Mouse (Mus musculus) layer of hippocampus, adult 9-10 months (tissue): ENCODE measurements around the gene Strn4.

Source experiments
- DNase-seq: peaks from one replicate; pipeline ENCODE4 v3.0.0; 2022; ENCODE audit warnings: low spot score

Gene Strn4

DNA sequence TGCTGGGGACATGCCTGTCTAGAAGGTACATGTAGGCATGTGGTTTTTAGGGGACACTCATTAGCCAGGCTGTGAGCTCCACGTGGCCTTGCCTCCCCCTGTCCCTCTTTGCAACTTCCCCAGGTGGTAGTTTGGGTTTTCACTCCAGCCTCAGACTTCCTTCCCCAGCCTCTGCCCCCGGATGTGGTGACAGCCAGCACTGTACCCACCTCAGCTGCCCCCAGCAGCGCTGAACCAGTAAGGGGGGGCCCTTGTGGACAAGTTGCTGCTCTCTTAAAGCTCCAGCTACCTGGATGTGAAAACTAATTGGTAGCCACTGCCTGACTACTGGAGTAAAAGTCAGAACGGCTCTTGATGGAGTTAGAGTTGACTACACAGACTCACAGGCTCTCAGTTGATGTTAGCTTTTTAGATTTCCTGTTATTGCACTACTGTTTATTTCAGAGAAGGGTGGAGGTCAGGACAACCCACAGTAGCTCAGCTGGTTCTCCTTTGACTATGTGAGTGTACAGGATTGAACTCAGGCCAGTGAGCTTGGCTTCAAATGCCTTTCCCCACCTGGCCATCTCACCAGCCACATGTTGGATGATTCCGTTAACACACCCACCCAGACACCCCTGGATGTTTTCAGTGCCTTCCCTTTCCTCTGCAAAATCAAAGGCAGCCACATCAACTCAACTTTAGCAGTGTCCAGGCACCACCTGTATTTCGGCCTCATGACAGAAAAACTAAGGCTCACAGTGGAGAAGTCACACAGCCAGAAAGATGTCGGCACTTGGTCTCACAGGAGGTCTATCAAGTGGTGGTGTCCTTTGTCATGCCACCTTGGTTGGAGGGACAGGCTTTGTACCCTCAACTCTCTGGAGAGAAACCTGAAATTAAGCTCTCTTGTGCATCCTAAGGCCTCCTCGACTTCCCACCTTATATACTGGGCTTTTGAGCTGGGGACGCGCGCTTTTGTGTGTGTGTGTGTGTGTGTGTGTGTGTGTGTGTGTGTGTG lies 26.2 kb downstream of the Strn4 start:
- DNase-seq, result no peak

DNA sequence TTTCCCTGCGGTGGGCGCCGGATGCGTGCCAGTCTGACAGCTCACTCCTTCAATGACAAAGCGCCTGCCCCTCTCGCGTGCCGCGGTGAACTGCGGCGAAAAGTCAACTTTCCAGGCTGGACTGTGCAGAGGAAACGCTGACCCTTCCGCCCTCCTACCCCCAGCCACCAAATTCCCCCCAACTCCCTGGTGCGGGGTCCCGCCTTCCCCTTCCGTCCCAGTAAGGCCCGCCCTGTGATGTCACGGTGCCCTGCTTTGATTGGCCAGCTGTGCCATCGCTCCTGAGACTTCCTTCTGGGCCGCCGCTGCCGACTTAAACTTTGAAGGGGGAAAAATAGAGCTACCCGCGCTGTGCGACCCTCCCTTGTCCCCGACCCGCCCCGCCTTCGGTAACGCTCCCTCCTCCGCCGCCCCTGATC lies 27.0 kb downstream of the Strn4 start, which contains the start of gene Prkd2:
Gene Prkd2, plus strand, starts transcription at position 258 of the 419 bp plus-strand sequence.
- DNase-seq, result peak; percentile 59

DNA sequence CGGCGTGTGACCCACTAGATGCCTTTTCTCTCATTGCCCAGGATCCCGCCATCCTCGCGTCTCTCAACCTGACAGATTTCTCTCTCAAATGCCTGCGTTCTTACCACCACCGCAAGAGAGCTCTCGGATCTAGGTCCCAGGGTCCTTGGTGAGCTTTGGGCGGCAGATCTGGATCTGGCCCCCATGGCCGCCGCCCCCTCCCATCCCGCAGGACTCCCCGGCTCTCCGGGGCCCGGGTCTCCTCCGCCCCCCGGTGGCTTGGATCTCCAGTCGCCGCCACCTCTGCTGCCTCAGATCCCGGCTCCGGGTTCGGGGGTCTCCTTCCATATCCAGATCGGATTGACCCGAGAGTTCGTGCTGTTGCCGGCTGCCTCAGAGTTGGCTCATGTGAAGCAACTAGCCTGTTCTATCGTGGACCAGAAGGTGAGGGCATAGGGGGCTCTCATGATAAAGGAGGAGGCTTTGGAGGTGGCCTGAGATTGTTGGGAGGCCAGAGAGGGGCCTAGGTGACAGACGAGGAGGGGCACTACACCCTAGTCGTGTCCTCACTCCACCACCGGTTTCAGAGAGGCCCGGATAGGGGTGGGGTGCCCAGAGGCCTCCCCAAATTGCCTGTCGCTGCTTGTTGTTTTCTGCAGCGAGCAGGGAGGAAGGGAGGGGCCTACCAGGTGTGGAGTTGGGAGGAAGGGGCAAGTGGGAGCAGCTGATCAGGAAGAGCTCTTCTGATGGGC lies 27.9 kb downstream of the Strn4 start:
- DNase-seq, result no peak

DNA sequence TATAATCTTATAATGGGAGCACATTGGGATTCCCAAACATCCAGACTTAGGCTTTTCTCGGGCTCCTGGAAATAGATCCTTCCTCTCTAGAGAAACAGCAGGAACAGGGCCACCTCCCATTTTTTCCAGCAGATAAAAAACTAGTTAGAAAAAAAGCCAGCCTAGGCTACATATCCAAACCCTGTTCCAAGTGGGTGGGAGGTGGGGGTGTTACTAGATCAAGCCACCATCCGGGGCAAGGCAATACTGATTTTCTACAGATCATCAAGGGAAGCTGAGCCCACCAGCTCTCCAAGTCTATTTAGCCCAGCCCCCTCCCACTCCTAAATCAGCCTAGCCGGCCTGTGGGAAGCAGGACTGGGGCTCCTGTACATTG lies 29.0 kb downstream of the Strn4 start:
- DNase-seq, result no peak

DNA sequence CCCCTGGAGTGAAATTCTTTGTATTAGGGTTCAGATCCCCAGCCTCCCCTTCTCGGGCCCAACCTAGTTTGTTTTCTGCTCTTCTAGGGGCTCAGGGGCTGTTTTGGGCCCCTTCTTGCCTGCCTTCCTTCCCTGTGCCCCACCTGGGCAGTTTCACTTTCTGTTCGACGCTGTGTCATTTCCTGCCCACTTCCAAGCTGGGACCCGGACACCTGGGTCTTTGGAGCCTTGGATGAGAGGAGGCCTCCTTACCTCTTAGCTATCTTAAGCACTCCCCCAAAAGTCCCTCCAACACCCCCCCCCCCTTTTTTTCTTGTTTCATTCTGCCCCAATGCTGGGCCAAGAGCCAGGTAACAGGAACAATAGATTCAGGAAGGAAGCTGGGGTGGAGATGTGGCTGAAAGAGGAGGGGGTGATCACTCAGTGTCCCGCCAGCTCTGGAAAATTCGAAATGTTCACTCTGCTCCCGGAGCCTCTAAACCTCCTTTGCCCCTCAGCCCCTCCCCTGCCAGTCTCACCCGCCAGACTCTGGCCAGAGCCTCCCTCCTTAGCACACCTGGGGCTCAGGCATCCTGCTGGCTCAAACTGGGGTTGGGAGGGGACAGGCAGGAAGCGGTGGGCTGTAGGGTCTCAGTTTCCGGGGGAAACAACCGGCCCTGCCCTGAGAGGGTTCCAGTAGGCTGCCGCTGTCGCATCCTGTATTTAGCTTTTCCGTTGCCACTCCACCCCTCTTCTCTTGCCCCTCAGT lies 29.6 kb downstream of the Strn4 start:
- no peak for DNase-seq

DNA sequence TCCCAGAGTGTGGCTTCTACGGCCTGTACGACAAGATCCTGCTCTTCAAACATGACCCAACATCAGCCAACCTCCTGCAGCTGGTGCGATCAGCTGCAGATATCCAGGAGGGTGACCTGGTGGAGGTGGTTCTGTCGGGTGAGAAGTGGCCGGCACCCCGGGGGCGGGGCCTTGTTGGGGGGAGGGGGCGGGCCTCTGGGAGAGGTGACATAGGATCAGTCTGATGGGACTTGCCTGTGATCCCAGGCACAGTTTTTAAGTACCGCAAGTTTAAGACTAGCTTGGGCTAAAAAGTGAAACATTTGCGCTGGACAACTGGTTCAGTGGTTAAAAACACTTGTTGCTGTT lies 30.1 kb downstream of the Strn4 start:
- no peak for DNase-seq

DNA sequence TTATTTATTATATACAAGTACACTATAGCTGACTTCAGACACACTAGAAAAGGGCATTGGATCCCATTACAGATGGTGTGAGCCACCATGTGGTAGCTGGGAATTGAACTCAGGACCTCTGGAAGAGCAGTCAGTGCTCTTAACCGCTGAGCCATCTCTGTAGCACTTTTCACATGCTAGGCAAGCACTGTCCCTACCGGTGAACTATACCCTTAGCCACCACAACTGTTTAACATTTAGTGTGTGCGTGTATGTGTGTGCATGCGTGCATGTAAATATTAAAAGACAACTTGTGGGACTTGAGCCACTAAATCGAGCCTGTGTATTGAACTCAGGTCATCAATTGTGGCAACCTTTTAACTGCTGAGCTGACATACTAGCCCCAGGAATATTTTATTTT lies 31.1 kb downstream of the Strn4 start:
- no peak for DNase-seq

DNA sequence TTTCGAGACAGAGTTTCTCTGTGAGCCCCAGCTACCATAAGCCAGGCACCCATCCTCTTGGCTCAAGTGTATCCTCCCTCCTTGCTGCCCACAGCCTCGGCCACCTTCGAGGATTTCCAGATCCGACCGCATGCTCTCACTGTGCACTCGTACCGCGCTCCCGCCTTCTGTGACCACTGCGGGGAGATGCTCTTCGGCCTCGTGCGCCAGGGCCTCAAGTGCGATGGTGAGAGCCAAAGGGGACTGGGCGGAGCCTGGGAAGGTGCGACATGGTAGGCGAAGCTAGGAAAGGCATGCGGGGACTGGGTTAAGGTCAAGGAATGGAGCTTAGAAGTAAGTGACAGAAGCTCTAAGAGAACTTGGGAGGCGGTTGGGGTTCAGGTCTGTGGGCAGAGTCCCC lies 31.8 kb downstream of the Strn4 start:
- no peak for DNase-seq

DNA sequence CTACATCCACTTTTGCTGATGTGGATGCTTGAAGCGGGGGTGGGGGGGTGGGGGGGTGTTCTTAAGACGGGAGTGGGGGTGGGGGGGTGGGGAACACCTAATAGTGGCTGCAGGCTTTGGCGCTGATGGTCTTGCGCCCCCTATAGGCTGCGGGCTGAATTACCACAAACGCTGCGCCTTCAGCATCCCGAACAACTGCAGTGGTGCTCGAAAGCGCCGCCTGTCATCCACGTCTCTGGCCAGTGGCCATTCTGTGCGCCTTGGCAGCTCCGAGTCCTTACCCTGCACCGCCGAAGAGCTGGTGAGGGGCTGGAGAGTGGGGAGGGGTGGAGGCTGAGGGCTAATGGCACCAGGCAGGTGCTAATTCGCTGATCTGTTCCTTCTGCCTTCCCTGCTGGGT lies 32.9 kb downstream of the Strn4 start:
- DNase-seq, result peak; percentile 57

DNA sequence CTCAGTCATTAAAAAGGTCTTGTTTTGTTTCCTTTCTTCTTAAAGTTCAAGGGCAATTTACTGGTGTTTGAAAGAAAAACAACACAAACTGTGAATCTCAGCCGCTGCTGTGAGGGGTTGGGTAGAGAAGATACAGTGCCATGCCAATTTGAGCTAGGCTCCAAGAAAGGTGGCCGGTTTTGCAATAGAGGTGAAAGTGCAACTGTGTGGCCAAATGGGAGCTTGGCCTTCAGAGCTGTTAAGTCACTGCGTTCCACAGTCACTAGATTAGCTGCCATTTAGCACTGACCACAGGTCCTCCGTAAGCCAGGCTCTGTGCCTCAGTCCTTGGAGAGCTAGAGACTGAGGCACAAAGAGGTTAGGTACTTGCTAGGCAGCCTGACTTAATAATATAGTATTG lies 35.9 kb downstream of the Strn4 start:
- DNase-seq, result no peak

DNA sequence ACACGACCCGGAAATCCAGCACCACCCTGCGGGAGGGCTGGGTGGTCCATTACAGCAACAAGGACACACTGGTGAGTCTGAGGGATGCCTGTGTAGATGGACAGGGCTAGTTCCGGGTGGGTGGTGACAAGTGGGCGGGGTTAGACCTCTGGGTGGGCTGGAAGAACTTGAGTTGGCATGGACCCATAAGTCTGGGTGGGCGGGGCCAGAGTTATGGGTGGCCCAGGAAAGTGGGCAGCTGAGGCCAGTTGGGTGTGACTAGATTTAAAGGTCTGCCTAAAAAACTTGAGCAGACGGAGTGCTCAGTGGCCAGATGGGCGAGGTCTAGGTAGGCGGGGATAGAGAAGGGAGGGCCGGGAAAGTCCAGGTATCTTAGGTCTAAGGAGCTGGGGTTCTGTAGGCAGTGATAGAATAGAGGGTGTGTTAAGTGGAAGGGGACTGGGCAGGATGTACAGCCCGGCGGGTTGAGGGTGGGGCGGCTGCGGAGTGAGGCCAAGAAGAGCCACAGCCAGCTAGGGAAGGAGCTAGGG lies 37.7 kb downstream of the Strn4 start:
- no peak for DNase-seq

DNA sequence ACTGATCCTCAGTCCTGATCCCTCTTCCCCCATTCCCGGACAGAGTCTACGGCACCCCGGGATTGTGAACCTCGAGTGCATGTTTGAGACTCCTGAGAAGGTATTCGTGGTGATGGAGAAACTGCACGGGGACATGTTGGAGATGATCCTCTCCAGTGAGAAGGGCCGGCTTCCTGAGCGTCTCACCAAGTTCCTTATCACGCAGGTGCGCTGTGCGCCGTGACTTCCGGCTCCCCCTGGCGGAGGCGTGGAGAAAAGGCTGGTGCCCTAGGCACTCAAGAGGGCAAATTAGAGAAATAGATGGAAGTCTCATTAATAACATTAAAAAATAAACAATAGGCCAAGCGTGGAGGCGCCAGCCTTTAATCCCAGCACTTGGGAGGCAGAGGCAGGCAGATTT lies 42.6 kb downstream of the Strn4 start:
- no peak for DNase-seq

DNA sequence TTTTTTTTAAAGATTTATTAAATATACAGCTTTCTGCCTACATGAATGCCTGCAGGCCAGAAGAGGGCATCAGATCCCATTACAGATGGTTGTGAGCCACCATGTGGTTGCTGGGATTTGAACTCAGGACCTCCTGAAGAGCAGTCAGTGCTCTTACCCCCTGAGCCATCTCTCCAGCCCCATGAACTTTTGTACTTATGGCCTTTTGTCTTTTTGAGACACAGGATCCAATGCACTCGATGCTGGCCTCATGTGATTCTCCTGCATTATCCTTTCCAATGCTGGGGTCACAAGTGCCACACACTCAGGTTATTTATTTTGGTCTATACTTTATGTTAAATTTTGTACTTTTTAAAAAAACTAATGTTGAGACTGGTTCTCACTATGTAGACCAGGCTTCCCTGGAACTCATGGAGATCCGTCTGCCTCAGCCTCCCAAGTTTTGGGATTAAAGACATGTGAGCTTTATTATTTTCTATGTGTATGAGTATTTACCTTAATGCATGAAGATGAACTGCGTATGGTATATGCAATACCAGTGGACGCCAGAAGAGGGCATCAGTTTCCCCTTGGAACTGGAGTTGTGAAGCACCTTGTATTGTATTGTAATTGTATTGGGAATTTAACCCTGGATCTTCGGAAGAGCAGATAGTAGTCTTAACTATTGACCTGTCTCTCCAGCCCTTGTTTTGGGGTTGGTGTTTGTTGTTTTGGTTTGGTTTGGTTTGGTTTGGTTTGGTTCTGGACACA lies 44.4 kb downstream of the Strn4 start:
- DNase-seq, result no peak

DNA sequence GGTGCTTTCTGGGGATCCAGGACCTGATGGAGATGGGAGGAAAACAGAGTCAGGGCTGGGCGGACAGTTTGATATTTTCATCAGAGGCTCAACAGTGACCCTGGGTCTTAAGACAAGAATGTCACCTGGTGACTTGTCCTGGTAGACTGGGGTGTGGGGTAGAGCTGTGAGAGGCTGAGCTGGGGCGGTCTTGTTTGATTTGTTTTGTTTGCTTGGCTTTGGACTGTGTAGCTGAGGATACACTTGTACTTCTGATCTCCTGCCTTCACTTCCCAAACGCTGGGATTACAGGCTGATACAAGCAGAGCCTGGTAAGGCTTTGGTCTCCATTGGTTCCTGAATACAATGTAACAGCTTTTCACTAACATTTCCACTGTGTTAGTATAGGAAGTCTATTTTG lies 51.8 kb downstream of the Strn4 start:
- no peak for DNase-seq

DNA sequence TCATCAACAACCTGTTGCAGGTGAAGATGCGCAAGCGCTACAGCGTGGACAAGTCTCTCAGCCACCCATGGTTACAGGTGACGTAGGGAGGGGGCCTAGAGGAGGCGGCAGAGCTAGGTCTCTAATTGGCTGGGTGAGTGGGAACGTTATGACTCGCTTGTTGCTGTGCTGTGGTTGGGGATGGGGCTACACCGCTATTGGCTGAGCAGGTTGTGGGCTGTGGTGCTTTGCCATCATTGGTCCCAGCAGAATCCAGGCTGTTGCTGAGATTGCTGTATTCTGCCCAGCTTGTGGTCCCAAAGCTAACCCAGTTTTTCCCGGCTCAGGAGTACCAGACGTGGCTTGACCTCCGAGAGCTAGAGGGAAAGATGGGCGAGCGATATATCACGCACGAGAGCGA lies 53.8 kb downstream of the Strn4 start:
- DNase-seq, result peak; percentile 90

DNA sequence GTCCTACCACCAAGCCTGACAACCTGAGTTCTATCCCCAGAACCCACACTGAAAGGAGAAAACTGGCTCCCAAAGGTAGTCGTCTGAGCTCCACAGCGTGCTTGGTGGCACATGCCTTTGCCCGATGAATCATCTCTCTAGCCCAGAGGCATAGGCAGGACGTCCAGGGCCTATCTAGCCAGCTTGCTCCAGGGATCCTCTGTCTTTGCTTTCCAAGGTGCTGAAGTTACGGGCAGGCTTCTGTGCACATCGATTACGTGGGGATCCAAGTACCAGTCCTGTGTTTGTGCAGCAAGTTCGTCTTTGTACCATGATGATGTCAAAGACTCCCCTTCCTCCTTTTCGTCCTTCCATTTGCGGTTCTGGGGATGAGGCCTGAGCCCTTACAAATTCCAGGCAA lies 55.9 kb downstream of the Strn4 start:
- DNase-seq, result no peak

DNA sequence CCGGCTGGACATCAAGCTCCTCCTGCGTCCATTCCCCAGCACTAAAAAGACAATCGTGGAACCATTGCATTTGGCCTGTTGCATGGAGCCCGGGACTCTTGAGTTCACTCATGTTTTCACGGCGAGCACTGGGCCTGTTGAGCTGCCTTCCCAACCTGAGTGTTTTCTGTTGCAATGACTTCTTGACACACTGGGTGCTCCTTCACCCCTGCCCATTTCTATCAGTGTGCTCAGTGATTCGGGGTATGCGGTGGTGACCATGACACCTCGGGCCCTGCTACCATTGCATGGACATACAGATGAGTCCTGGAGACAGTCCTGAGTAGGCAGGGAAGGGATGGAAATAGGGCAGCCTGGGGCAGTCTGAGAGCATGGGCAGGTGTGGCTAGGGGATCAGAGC lies 56.8 kb downstream of the Strn4 start:
- DNase-seq, result no peak

DNA sequence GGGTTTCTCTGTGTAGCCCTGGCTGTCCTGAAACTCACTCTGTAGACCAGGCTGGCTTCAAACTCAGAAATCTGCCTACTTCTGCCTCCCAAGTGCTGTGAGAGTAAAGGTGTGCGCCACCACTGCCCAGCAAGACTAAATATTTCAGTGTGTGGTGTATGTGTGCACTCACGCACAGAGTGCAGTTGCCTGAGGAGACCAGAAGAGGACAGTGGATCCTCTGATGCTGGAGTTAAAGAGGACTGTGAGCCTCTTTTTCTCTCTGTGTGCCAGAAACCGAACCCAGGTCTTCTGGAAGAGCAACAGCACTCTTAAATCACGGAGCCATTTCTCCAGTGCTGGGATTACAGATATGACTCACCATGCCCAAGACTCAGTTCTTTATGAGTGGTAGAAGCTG lies 57.7 kb downstream of the Strn4 start:
- no peak for DNase-seq

DNA sequence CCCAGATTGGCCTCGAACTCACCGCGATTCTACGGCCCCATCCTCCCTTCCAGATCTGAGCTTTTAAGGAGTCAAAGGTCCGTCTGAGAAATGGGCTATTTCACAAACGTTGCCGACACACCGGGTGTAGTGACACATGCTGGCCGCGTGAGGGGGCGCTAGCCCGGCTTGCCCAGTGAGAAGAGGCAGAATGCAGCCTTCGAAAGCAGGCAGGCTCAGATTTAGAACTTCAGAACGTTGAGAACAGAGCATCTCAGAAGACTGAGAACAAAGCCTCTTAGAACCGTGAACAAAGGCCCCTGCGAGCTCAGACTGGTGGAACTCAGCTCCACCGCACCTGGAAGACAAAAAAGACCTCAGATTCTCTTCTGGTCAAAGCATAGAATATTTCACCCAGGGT lies 58.5 kb downstream of the Strn4 start:
- DNase-seq, result peak; percentile 68

DNA sequence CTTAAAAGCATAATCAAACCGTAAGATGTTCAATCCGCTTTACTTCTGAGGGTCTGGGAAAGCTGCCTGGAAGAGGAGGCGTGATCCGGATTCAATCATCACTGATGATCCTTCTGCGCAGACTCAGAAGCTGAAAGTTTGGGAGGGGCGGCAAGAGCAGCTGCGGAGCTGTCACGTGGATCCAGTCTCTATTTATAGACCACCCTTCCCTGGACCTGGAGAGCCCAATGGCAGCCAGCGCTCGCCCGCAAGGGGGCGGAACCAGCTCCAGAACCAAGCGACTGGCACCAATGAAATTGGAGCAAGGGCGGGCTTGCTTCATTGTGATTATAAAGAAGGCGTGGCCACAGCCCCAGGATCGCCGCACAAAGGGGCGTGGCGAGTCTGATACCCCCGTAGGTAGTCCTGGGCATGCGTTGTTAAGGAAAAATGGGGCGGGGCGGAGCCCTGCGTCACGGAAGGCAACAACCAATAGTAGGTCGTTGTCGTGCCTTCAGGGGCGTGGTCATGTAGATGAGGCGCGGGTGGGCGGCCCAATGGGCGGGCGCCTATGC lies 59.1 kb downstream of the Strn4 start:
- peak; percentile 100 for DNase-seq

DNA sequence AGATGAGACGGTGACA lies 59.4 kb downstream of the Strn4 start, which contains the start of gene Dact3:
Gene Dact3, plus strand, starts transcription at position 8 of the 16 bp plus-strand sequence.
- DNase-seq, result no peak

DNA sequence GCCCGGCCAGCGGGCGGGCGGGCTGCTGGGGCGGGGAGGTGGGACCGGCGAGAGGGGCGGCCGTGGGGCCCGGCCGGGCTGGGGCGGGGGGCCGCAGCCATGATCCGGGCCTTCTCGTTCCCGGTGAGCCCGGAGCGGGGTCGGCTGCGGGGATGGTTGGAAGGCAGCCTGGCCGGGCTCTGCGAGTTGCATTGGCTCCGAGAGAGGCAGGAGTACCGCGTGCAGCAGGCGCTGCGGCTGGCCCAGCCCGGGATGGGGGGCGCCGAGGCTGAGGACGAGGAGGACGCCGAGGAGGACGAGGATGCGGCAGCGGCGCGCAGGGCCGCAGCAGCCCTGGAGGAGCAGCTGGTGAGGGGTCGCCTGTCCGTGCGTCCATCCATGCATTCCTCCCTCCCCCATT lies 59.6 kb downstream of the Strn4 start:
- DNase-seq, result no peak
